Mouse (Mus musculus) liver, postnatal 0 days (tissue): ENCODE data around the gene Rhbdl3.

ENCODE experiments used
- CTCF ChIP-seq: sonication (generic); IDR thresholded peaks from 2 replicates; pipeline ENCODE4 v1.5.1; 2016; ENCODE audit warnings: antibody characterized with exemption, low read depth
- EP300 ChIP-seq: IDR thresholded peaks from 2 replicates; pipeline ENCODE4 v1.6.1; 2016; ENCODE audit warnings: antibody characterized with exemption, low read depth, mild to moderate bottlenecking

- no peak for TF ChIP-seq CTCF
- TF ChIP-seq EP300 = no peak
Observed at GRCm38 (mm10) chr11:80335609-80336350, 35.1 kb downstream of the Rhbdl3 start.
